Mouse (Mus musculus) kidney, embryonic 16.5 days (tissue): ENCODE data around the gene Frmd8. TPM values are rescaled to one million over a fixed set of nuclear protein-coding genes. Genes with fewer than 3 reads are reported as not detected.

ENCODE experiments used
- ATAC-seq: fragments of 200-750 bp; cut with Nextera tagmentation; 2 replicates; pipeline ENCODE4 v1.8.0; 2017; ENCODE audit warnings: moderate TSS enrichment; ENCODE audit not compliant: low FRiP score, low TSS enrichment
- H3K27ac ChIP-seq: fragments of 300-500 bp; sonication (generic); 2 replicates; pipeline ENCODE4 v1.5.1; 2014; ENCODE audit warnings: low read length
- H3K27me3 ChIP-seq: fragments of 300-500 bp; sonication (generic); 2 replicates; pipeline ENCODE4 v1.6.1; 2014; ENCODE audit warnings: low read length, control low read depth, mixed read lengths; ENCODE audit not compliant: insufficient read depth
- H3K36me3 ChIP-seq: fragments of 300-500 bp; sonication (generic); 2 replicates; pipeline ENCODE4 v1.6.1; 2014; ENCODE audit warnings: low read length, control low read depth, mixed read lengths; ENCODE audit not compliant: insufficient read depth
- H3K4me1 ChIP-seq: fragments of 300-500 bp; sonication (generic); 2 replicates; pipeline ENCODE4 v1.6.1; 2014; ENCODE audit warnings: low read length, control low read depth, mixed read lengths; ENCODE audit not compliant: insufficient read depth
- H3K4me2 ChIP-seq: fragments of 300-500 bp; sonication (generic); replicated peaks from 2 replicates; pipeline ENCODE4 v1.6.1; 2014; ENCODE audit warnings: low read depth, low read length
- H3K4me3 ChIP-seq: fragments of 300-500 bp; sonication (generic); 2 replicates; pipeline ENCODE4 v1.5.1; 2014; ENCODE audit warnings: mild to moderate bottlenecking, low read length
- H3K9ac ChIP-seq: fragments of 300-500 bp; sonication (generic); replicated peaks from 2 replicates; pipeline ENCODE4 v1.6.1; 2014; ENCODE audit warnings: low read length
- H3K9me3 ChIP-seq: fragments of 300-500 bp; sonication (generic); 2 replicates; pipeline ENCODE4 v1.6.1; 2016; ENCODE audit warnings: low read length, control low read depth
- WGBS: fragments of 180-500 bp; shearing (Covaris S2); extraction: QIAGEN DNeasy Blood & Tissue Kit; methylation state at CpG from one replicate; pipeline ENCODE4 v1.1.7; 2014; 5-methylcytosine and 5-hydroxymethylcytosine counted together
- polyA plus RNA-seq: library from polyadenylated mRNA; unstranded; fragments of >200 nt; fragmentation: Nextera tagmentation; extraction: Ambion mirVana; gene quantifications from 2 replicates; pipeline ENCODE4 v1.2.1, GENCODE M21; 2015

The Frmd8 gene
- polyA plus RNA-seq, 1 experiment from 2014 or later, result 50.6 TPM

DNA sequence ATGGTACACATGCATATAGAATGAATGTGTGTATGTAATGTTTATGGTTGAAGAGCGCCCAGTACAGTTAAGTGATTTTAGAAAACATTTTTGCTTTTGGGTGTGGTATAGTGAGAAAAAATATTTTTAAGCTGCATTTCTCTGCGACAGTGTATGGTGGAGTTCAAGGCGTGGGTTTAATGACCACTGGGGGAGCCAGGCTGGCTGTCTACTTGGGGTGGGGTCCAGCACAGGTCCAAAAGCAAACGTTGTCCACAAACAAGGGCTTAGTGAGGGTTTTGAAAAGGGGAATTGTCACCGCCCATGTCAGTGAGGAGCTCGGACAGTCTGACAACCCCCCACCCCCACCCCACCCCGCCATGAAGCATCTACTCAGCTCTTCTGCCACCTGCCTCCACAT is 28.9 kb downstream of the Frmd8 start:
- Histone ChIP-seq H3K4me1 (peaks cover 76% of the 10 kb centered on the region), H3K9me3 (no peaks in the 10 kb centered on the region), H3K4me2 (peak overlapping the region; percentile 64), H3K27ac (peak overlapping the region; percentile 99), H3K27me3 (no peaks in the 10 kb centered on the region), H3K9ac (peak overlapping the region; percentile 70), H3K4me3 (peak overlapping the region; percentile 43), H3K36me3 (no peaks in the 10 kb centered on the region)
- under 1% methylated on average over 7 of the region's 7 CpGs for WGBS
- peak; percentile 24; the same call in 1 of the 2 replicates for ATAC-seq

DNA sequence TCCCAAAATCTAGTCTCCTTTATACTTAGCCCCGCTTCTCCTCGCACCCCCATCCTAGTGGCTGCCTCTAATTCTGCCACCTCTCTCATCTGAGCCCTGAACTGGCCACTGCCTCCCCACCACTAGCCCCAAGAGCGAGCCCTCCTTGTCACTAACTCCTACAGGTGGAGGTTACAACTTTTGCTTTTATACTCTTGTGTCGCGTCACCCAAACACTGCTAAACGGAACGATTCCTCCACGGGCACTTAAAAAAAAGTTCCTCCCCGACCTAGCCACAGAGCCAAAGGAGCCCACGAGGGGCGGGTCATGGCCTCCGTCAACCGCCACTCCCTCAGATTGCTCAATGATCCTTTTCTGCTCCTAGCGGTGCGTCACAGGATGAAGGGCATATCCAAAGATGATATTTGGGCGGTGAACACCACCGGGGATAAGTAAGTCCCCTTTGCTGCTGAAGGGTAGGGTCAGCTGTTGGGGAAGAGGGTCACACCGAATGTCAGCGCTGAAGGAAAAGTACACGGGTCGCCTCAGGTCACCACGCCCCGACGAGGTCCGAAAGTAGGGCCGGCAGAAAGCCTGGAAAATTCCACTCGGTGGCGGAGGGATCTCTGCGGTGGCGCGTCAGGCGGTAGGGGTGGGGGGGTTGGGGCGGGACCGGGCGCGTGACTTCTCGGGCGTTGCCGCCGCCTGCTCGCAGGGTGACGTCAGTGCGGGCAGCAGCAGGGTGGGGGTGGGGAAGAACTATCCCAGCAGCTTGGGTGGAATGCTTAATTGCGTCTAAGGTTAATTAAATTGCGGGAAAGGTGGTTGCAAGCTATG is 29.5 kb downstream of the Frmd8 start:
- no peaks in the 10 kb centered on the region for H3K27me3 ChIP-seq
- peak overlapping the region; percentile 72 for H3K9ac ChIP-seq
- peak overlapping the region; percentile 99 for H3K27ac ChIP-seq
- peak overlapping the region; percentile 43 for H3K4me3 ChIP-seq
- no peaks in the 10 kb centered on the region for H3K36me3 ChIP-seq
- peaks cover 80% of the 10 kb centered on the region for H3K4me1 ChIP-seq
- peak; percentile 17 for ATAC-seq
- 4% methylated on average over 44 of the region's 45 CpGs for WGBS
- no peaks in the 10 kb centered on the region for H3K9me3 ChIP-seq
- peak overlapping the region; percentile 64 for H3K4me2 ChIP-seq

DNA sequence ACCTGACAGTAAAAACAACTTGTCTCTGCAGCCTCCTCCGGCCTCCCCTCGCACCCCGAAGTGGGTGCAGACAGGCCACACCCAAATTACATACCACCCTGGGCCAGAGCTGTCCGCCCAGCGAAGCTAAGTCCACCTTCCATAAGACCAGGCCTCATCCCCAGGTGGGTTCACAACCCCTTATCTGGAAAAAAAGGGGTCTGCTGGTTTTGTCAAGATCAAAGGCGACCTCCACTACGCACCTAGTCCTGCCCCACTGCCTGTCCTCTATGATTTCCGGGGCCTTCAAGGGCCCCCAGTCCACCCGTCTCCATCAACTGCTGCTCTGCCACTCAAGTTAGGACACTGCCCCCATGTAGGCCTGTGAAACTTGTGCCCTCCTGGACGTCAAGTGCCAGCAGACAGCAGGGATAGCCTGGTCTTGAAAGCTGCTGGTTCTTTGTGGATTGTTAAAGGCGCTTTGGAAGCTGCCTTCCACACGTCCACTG is 30.2 kb downstream of the Frmd8 start:
- H3K9ac ChIP-seq, result peak overlapping the region; percentile 72
- no peaks in the 10 kb centered on the region for H3K36me3 ChIP-seq
- peaks cover 78% of the 10 kb centered on the region for H3K4me1 ChIP-seq
- no peak for ATAC-seq
- H3K9me3 ChIP-seq, result no peaks in the 10 kb centered on the region
- peak overlapping the region; percentile 64 for H3K4me2 ChIP-seq
- no peaks in the 10 kb centered on the region for H3K27me3 ChIP-seq
- WGBS, result 55% methylated on average over 12 of the region's 12 CpGs
- peak overlapping the region; percentile 43 for H3K4me3 ChIP-seq
- H3K27ac ChIP-seq, result peak overlapping the region; percentile 99

DNA sequence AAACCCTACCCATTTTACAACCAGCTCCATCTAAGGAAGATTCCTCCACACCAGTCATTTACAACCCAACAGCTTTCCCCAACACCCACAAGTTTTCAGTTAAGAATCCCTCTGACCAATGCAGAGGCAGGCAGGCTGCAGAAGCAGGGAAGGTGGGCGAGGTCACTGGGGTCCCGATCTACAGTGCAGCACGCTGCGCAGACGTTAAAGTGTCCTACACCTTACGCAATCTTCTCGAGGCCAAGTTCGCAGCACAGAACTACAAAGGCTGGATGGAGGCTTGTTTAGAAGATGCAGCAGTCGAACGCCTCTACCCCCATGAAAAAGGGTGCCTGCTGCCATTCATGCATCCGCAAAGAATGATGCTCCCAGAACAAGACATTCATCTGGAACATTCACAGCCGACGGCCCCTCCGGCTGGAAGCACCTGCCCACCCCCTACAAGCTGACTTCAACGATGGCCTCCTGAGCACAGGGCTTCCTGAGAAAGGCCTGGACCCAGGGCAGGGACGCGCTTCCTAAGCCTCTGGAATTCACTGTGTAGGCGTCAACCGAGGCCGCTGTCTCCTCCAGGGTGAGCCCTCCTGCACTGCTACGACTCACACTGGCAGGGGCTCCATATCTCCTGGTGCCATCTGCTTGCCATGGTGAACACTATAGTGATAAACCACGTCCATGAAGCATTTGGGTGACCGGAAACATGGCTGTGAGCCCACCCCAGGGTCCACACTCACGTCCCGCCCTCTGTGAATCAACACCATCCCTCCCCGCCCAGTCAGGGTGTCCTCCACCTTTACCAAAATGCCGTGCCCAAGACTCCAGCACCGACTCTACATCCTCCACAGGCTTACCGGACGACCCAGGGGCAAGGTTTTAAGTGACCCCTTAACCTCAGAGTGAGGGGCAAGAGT is 31.0 kb downstream of the Frmd8 start:
- Histone ChIP-seq H3K4me1 (peaks cover 69% of the 10 kb centered on the region), H3K27ac (peak overlapping the region; percentile 99), H3K27me3 (no peaks in the 10 kb centered on the region), H3K4me3 (peak overlapping the region; percentile 43), H3K36me3 (no peaks in the 10 kb centered on the region), H3K9ac (peak overlapping the region; percentile 72), H3K4me2 (peak overlapping the region; percentile 64), H3K9me3 (no peaks in the 10 kb centered on the region)
- ATAC-seq, result no peak
- WGBS, result 58% methylated on average over 30 of the region's 30 CpGs

DNA sequence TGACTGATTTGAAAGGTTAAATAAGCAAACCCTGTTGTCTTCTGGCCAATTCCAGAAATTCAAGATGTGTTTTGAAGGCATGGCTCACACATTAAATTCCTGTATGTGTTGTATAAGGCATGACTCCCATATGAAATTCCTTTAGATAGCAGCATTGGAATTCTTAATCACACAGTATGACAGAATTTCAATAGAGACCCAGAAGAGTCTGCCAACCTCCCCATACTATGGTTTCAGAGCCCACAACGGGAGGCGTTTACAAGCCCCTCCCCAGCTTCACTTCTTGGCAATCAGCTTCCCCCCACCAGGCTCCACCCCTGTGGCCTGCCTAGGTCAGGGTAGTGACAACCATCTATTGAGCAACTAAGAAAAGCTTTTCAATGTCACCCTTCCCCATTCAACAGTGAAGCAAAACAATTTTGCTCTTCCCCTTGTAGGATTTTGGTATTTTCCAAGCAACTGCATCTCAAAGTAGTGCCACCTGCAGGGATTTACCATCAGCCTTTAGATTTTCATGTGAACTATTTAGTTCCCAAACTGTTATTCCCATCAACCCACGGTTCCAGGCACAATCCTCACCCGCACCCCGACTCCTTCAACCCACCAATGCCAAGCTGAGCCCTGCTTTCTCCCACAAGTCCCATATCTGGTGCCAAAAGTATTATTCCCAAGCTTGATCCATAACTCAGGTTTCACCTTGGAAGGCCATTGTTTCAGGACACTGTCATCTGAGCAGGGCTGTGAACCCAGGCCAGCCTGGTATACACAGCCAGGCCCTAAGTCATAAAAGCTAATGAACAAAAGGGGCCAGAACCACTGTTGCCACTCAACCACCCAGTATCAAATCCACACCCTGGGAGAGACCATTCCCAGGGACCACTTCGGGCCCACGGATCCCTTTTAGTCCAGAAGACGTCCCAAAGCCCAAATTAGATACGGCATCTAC is 32.0 kb downstream of the Frmd8 start:
- ATAC-seq, result no peak
- H3K27me3 ChIP-seq, result no peaks in the 10 kb centered on the region
- H3K4me3 ChIP-seq, result peak overlapping the region; percentile 43
- peak overlapping the region; percentile 64 for H3K4me2 ChIP-seq
- H3K9ac ChIP-seq, result peak overlapping the region; percentile 72
- H3K9me3 ChIP-seq, result no peaks in the 10 kb centered on the region
- peaks cover 59% of the 10 kb centered on the region for H3K4me1 ChIP-seq
- peak overlapping the region; percentile 99 for H3K27ac ChIP-seq
- no peaks in the 10 kb centered on the region for H3K36me3 ChIP-seq
- 74% methylated on average over 9 of the region's 9 CpGs for WGBS

DNA sequence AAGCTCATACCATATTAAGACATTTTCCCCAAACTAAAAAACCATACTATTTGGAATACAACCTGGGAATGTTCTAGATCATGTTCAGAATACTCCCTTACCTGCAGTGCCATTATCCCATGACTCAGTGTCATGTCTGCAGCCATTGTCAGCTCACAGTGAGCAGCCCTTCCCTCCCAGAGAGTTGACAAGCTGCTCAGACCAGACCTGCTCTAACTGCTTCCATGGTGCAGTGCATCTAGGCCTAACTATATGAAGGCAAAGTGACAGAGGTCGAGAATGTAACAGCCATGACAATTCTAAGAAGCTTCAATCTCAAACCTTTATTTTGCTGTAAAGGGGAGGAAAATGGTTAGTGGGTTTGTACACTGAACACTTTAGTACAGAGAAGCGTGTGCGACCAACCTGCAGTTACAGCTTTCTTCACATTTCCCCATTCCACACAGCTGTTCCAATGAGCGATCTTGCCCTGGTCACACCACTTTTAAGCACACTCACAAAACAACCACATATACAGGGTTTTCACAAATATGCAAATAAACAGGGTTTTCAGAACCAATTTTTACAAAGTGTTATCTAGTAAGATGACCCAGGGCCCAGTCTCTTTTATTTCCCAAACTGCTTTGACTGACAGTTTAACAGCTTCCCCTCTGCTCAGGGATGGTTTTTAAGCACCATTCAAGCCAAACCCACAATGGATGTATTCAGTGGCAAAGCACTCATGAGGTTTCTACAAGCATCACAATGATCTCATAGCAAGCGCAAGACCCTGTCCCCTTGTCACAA is 32.9 kb downstream of the Frmd8 start:
- H3K4me1 ChIP-seq, result peaks cover 51% of the 10 kb centered on the region

DNA sequence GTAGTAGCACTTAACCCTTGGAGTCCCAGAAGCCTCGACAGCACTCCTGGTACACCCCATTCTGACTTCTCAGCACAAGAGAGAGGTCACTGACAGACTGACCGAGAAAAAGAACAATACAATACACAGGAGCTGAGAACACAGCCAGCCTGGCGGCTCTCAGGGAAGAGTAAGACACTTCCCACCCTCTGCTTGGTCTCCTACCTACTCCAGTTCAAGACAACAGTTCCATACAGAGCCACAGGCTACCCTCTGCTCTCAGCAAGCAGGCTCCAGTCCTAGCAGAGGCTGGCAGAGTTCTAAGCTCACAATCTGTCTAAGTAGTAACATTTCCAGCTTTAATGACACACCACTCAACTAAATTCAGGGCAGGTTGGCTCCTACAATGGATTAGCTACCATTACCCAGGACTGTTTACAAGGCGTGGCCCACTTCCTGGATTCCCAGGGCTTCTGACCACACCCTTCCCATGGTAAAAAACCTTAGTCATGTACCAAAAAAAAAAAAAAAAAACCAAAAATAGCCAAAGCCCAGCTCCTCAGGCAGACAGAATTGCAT is 33.6 kb downstream of the Frmd8 start:
- Histone ChIP-seq H3K4me2 (peak overlapping the region; percentile 64), H3K36me3 (no peaks in the 10 kb centered on the region), H3K4me3 (peak overlapping the region; percentile 43; the same call in 1 of the 2 replicates), H3K9ac (peak overlapping the region; percentile 22; the same call in 1 of the 2 replicates), H3K4me1 (peaks cover 46% of the 10 kb centered on the region), H3K27me3 (no peaks in the 10 kb centered on the region), H3K27ac (no peak overlapping the region; the same call in 1 of the 2 replicates), H3K9me3 (no peaks in the 10 kb centered on the region)
- WGBS, result 67% methylated on average over 4 of the region's 4 CpGs
- ATAC-seq, result no peak

More for the DNA sequence above, 32.9 kb downstream of the Frmd8 start:
- no peaks in the 10 kb centered on the region for H3K9me3 ChIP-seq
- H3K4me3 ChIP-seq, result peak overlapping the region; percentile 43
- H3K27ac ChIP-seq, result peak overlapping the region; percentile 99
- peak overlapping the region; percentile 28; the same call in 1 of the 2 replicates for H3K9ac ChIP-seq
- ATAC-seq, result no peak
- no peaks in the 10 kb centered on the region for H3K36me3 ChIP-seq
- H3K27me3 ChIP-seq, result no peaks in the 10 kb centered on the region
- WGBS, result 42% methylated on average over 5 of the region's 5 CpGs
- peak overlapping the region; percentile 64 for H3K4me2 ChIP-seq

DNA sequence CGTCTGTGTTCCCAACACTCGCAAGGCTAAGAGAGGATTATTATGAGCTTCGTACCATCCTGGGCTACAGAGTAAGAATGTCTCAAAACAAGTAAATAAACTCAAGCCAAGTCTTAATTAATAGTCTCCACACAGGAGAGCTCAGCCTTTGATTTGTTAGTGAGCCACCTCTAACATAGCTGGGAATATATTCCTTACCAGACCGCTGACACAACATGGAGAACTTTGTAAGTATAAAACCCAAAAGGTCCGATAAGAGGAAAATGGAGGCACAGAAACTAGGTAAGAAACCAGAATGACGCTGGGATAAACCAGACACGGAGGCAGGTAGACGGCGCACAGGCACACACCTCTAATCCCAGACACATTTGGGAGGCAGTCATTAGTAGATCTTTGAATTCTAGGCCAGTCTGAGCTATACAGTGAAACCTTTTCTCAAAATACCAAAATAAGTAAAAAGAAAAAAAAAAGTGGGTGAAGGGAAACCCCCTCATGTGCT is 34.1 kb downstream of the Frmd8 start:
- H3K27ac ChIP-seq, result no peak overlapping the region
- no peaks in the 10 kb centered on the region for H3K36me3 ChIP-seq
- WGBS, result 92% methylated on average over 9 of the region's 9 CpGs
- 0 out of 2 replicates have a peak overlapping the region, but pooled peaks have one; percentile 5 for H3K9ac ChIP-seq
- H3K4me2 ChIP-seq, result peak overlapping the region; percentile 64
- no peaks in the 10 kb centered on the region for H3K27me3 ChIP-seq
- H3K9me3 ChIP-seq, result no peaks in the 10 kb centered on the region
- no peak for ATAC-seq
- peaks cover 46% of the 10 kb centered on the region for H3K4me1 ChIP-seq
- 0 out of 2 replicates have a peak overlapping the region, but pooled peaks have one; percentile 43 for H3K4me3 ChIP-seq
